Mouse (Mus musculus): ENCODE measurements around the gene Dnmt1.

Gene Dnmt1

DNA sequence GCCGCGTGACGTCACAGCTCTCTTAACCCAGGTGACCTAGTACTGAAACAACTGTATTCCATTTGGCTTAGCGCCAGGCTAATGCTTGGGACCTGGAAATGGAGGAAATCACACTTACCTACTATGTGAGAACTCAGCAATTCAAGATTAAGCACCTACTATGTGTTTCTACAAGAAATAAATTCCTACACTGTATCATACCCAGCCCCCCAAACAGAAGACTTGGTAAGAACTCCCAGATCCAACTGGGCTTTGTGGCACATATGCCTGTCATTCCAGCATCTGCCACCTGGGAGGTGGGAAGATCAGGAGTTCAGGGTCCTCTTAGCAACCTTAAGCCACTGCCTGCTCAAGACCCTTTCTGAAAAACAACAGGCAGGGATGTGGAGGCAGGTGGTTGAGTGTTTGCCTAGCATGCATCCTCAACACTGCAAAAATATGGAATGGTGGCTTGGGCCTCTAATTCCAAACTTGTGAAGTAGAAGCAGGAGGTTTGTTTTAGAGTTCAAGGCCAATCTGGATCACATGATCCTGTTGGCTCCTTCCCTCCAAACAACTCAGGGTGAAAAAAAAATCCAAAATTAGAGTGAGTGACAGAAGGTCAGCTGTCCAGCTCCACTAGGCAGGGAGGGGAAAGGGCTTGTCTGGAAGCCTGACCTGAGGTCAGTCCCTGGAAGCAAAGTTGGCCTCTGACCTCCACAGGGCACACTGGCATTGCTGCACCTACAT, 17.4 kb upstream of the Dnmt1 start:
- no peak for DNase-seq (ENCODE audit: low read depth, low spot score)

DNA sequence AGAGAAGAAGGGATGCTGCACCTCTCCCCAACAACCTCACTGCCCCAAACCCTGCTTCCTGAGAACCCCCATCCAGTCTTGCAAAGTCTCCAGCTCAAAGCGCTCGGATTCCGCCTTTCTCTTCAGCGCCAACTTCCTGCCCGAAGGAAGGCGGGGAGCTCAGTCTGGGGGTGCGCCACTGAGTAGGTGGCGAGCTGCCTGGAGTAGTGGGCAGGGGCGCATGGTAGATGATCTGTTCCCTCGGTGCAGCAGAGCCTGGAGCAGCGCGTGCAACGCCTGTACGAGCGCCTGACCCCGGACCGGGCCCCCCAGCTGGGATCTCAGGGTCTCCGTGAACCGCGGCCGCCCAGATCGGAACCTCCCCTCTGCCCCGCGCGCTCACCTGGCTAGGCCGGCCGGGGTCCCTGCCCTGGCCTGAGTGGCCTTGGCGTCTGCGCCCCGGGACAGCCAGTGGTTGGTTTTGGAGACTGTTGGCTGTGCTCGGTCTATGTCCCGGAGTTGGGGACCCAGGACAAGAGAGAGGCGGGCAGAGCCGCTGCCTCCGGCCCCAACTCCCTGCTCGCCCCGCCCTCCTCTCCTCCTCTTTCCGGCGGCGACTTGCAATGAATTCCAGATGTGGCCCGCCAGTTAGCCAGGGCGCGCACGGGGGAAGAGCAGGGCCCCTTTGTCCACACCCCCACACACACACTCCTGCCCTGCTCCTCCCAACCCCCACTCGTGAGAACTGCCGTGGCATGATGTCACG, 16.7 kb upstream of the Dnmt1 start, which contains the start of gene S1pr2:
Gene S1pr2, minus strand, starts transcription at position 566 of the 745 bp plus-strand sequence.
- no peak for DNase-seq (ENCODE audit: low read depth, low spot score)

DNA sequence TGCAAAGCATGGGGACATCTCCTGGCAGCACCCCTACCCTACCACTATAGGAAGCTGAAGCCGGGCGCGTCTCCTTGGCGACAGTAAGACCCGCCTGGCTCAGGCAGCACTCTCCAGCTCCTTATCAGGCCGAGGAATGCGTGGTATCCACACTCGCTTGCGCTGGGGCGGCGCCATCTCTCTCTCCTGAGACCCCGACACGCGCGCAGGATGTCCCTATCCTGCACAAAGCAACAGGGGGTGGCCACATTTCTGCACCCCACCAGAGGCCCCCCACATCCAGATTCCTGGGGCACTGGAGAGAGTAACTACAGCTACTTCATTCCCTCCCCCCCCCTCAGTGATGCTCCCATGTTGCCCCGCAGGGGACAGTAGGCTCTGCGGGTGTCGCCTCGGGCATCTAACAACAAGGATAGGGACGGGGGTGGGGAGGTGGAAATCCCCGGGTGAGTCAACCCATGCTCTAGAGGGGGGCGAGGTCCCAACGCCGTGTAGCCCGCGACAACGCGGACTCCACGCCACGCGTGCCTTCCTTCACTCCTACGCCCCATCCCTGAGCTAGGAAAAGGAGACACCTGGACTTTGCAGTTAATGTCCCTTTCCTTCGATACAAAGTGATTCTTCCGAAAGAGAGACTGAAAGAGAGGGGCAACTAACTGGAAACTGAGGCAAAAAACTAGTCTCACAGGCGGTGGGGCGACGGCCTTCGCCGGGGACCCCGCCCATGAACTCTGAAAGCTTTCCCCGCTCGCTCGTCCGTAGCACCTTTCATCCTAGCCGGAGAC, 15.9 kb upstream of the Dnmt1 start:
- no peak for DNase-seq (ENCODE audit: low read depth, low spot score)

- DNase-seq (ENCODE audit: low read depth, low spot score): no peak
Observed at GRCm38 (mm10) chr9:20973682-20974075, 14.0 kb upstream of the Dnmt1 start.

GRCm38 (mm10) chr9:20973001-20973681, 13.5 kb upstream of the Dnmt1 start:
- no peak for DNase-seq (ENCODE audit: low read depth, low spot score)

GRCm38 (mm10) chr9:20972141-20972992, 12.7 kb upstream of the Dnmt1 start:
- no peak for DNase-seq (ENCODE audit: low read depth, low spot score)

DNA sequence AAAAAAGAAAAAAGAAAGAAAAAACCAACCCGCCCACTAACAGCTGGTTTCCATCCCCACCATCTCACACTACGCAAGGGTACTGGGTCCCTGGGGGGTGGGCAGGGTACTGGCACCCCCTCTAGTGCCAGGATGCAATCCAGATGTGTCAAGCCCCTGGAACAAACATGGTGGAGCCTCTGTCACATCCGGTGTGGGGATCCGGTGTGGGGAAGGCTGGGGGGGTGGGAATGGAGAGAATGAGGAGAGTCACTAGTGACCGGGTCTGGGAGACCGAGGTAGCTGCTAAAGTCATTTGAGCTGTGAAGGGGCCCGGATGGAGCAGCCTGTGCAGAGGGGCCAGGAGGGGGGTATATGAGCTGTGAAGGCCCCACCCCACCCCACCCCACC, 12.1 kb upstream of the Dnmt1 start:
- DNase-seq (ENCODE audit: low read depth, low spot score): no peak

GRCm38 (mm10) chr9:20966747-20967146, 7.1 kb upstream of the Dnmt1 start:
- DNase-seq (ENCODE audit: low read depth, low spot score): no peak

GRCm38 (mm10) chr9:20966008-20966407, 6.3 kb upstream of the Dnmt1 start:
- no peak for DNase-seq (ENCODE audit: low read depth, low spot score)

- DNase-seq (ENCODE audit: low read depth, low spot score): no peak
Observed at GRCm38 (mm10) chr9:20965606-20966005, 5.9 kb upstream of the Dnmt1 start.

DNA sequence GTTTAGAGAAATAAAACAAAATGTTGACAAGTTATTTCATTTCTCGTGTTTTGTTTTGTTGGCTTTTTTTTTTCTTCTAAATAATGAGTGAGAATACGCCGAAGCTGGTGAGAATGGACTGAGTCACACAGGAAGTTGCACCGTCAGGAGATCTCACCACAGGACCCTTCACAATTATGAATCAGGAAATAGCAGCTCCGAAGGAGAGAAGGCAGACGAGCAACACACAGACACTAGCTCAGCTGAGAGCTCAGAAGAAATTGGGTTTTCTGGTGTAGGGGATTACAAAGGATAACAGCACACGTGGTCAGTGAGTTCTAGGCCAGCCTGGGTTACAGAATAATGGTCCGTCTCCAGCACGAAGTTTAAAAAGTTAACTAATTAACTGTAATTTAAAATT, 1.9 kb upstream of the Dnmt1 start:
- DNase-seq (ENCODE audit: low read depth, low spot score): no peak

DNA sequence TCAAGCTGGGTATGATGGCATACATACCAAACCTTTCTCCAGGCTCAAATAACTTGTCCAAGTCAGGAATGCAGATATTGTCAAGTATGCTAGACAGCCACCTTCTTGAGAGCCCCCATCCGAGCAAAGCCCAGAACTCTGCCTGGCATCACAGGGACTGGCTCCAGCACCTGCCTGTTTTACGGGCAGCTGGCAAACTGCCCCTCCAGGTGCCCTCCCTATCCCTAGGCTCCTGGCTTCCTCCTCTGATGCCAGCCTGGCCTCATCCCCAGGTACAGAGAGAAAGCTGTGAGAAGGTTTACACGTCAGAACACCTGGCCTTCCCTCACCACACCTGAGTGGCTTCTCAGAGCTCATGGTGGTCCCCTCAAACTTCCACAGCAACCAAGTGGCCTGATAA, 2.7 kb downstream of the Dnmt1 start:
- DNase-seq (ENCODE audit: low read depth, low spot score): no peak

- peak; percentile 94 for DNase-seq (ENCODE audit: low read depth, low spot score)
Observed at GRCm38 (mm10) chr9:20952520-20953227, 7.0 kb downstream of the Dnmt1 start.

- no peak for DNase-seq (ENCODE audit: low read depth, low spot score)
Observed at GRCm38 (mm10) chr9:20951966-20952519, 7.6 kb downstream of the Dnmt1 start.

GRCm38 (mm10) chr9:20951441-20951840, 8.2 kb downstream of the Dnmt1 start:
- DNase-seq (ENCODE audit: low read depth, low spot score): no peak

GRCm38 (mm10) chr9:20950419-20950818, 9.3 kb downstream of the Dnmt1 start:
- no peak for DNase-seq (ENCODE audit: low read depth, low spot score)

DNA sequence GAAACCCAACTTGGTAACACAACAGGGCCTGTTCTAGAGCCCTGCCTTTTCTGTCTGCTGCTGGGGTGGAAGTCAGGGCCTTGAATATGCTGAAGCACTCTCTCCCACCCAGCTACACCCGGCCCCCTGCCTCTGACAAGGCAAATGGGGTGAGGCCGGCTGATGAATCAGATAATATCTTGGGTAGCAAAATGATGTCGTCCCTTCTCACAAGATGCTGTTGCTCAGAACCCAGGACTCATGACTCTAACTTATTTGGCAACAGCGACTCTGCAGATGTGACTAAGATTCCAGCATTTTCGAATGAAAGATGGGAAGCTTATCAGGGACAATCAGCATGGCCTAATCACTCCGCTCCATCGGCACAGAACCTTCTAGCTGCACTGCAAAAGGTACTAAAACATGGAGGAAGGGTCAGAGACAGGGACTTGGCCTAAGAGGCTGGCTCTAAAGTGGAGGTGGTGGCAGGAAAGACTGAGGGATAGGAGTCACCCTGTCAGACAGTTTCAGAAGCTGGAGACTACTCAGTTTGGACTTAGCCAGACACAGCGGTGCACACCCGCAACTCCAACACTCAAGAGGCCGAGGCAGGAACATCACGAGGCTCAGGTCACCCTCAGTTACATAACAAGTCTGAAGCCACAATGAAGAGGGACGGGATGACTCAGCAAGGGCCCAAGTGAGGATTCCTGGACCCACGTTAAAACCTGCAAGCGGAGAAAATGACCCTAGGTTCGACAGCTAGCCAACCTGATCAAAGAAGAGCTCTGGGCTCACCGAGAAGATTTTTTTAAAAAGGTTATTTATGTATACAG, 13.4 kb downstream of the Dnmt1 start:
- DNase-seq (ENCODE audit: low read depth, low spot score): no peak

- DNase-seq (ENCODE audit: low read depth, low spot score): no peak
Observed at GRCm38 (mm10) chr9:20944697-20945370, 14.9 kb downstream of the Dnmt1 start.

All from brain, embryonic 18.5 days (tissue).